Mouse (Mus musculus) forebrain, embryonic 16.5 days (tissue): Measurements from ENCODE around the gene Eif4g3. TPM values are rescaled to one million over a fixed set of nuclear protein-coding genes. Genes with fewer than 3 reads are reported as not detected.

Source experiments
- ATAC-seq: fragments of 200-750 bp; cut with Nextera tagmentation; 2 replicates; pipeline ENCODE4 v1.8.0; 2017; ENCODE audit warnings: mild to moderate bottlenecking, moderate library complexity
- H3K27ac ChIP-seq: fragments of 300-500 bp; sonication (generic); 2 replicates; pipeline ENCODE4 v1.5.1; 2014; ENCODE audit warnings: low read length, control low read depth
- H3K27me3 ChIP-seq: fragments of 300-500 bp; sonication (generic); replicated peaks from 2 replicates; pipeline ENCODE4 v1.6.1; 2014; ENCODE audit warnings: low read length; ENCODE audit not compliant: control insufficient read depth, insufficient read depth
- H3K36me3 ChIP-seq: fragments of 300-500 bp; sonication (generic); 2 replicates; pipeline ENCODE4 v1.6.1; 2014; ENCODE audit not compliant: control insufficient read depth, insufficient read depth
- H3K4me1 ChIP-seq: fragments of 300-500 bp; sonication (generic); replicated peaks from 2 replicates; pipeline ENCODE4 v1.6.1; 2014; ENCODE audit warnings: low read length; ENCODE audit not compliant: control insufficient read depth, insufficient read depth
- H3K4me2 ChIP-seq: fragments of 300-500 bp; sonication (generic); 2 replicates; pipeline ENCODE4 v1.6.1; 2014; ENCODE audit warnings: mild to moderate bottlenecking, low read length, control low read depth
- H3K4me3 ChIP-seq: fragments of 300-500 bp; sonication (generic); replicated peaks from 2 replicates; pipeline ENCODE4 v1.5.1; 2014; ENCODE audit warnings: mild to moderate bottlenecking, low read length, control low read depth
- H3K9ac ChIP-seq: fragments of 300-500 bp; sonication (generic); replicated peaks from 2 replicates; pipeline ENCODE4 v1.6.1; 2014; ENCODE audit warnings: low read depth, low read length, control low read depth
- H3K9me3 ChIP-seq: fragments of 300-500 bp; sonication (generic); 2 replicates; pipeline ENCODE4 v1.6.1; 2016; ENCODE audit warnings: low read length; ENCODE audit not compliant: control insufficient read depth
- WGBS: fragments of 180-500 bp; shearing (Covaris S2); extraction: QIAGEN DNeasy Blood & Tissue Kit; methylation state at CpG from one replicate; pipeline ENCODE4 v1.1.7; 2014; 5-methylcytosine and 5-hydroxymethylcytosine counted together
- polyA plus RNA-seq: library from polyadenylated mRNA; unstranded; fragments of >200 nt; fragmentation: Nextera tagmentation; extraction: Ambion mirVana; gene quantifications from 2 replicates; pipeline ENCODE4 v1.2.1, GENCODE M21; 2015

Gene Eif4g3
- polyA plus RNA-seq, 1 experiment from 2014 or later, result 51.7 TPM

GRCm38 (mm10) chr4:138071497-138071896 lies 78.7 kb downstream of the Eif4g3 start:
- H3K4me1 ChIP-seq, result peaks cover 16% of the 10 kb centered on the region
- ATAC-seq, result peak; percentile 72
- WGBS, result 23% methylated on average over 6 of the region's 6 CpGs
- H3K4me2 ChIP-seq, result no peak overlapping the region
- no peaks in the 10 kb centered on the region for H3K9me3 ChIP-seq
- H3K27ac ChIP-seq, result no peak overlapping the region
- H3K4me3 ChIP-seq, result no peak overlapping the region
- H3K36me3 ChIP-seq, result 0 out of 2 replicates have a peak, but pooled peaks cover 2% of the 10 kb centered on the region
- no peaks in the 10 kb centered on the region for H3K27me3 ChIP-seq
- no peak overlapping the region for H3K9ac ChIP-seq

- no peak overlapping the region for H3K9ac ChIP-seq
- no peak overlapping the region for H3K4me3 ChIP-seq
- WGBS, result 68% methylated on average over 11 of the region's 11 CpGs
- no peaks in the 10 kb centered on the region for H3K9me3 ChIP-seq
- H3K4me1 ChIP-seq, result peaks cover 12% of the 10 kb centered on the region
- no peak overlapping the region for H3K27ac ChIP-seq
- no peak for ATAC-seq
- no peaks in the 10 kb centered on the region for H3K27me3 ChIP-seq
- H3K4me2 ChIP-seq, result no peak overlapping the region
- no peaks in the 10 kb centered on the region for H3K36me3 ChIP-seq
Measured at GRCm38 (mm10) chr4:138073086-138073485, 80.3 kb downstream of the Eif4g3 start.

- Histone ChIP-seq H3K9me3 (no peaks in the 10 kb centered on the region), H3K4me2 (no peak overlapping the region), H3K27ac (no peak overlapping the region), H3K36me3 (no peaks in the 10 kb centered on the region), H3K4me3 (no peak overlapping the region), H3K27me3 (no peaks in the 10 kb centered on the region), H3K9ac (no peak overlapping the region), H3K4me1 (peaks cover 7% of the 10 kb centered on the region)
- ATAC-seq, result no peak
- 65% methylated on average over 7 of the region's 7 CpGs for WGBS
Measured at GRCm38 (mm10) chr4:138073531-138073930, 80.7 kb downstream of the Eif4g3 start.

- H3K9me3 ChIP-seq, result no peaks in the 10 kb centered on the region
- no peak for ATAC-seq
- 72% methylated on average over 6 of the region's 6 CpGs for WGBS
Measured at GRCm38 (mm10) chr4:138074896-138075584, 82.2 kb downstream of the Eif4g3 start.

GRCm38 (mm10) chr4:138077663-138078295 lies 85.0 kb downstream of the Eif4g3 start:
- Histone ChIP-seq H3K9ac (no peak overlapping the region), H3K4me1 (peaks cover 6% of the 10 kb centered on the region), H3K4me3 (no peak overlapping the region), H3K9me3 (no peaks in the 10 kb centered on the region), H3K27ac (no peak overlapping the region), H3K4me2 (no peak overlapping the region), H3K27me3 (no peaks in the 10 kb centered on the region), H3K36me3 (no peaks in the 10 kb centered on the region)
- 93% methylated on average over 3 of the region's 3 CpGs for WGBS
- no peak for ATAC-seq

More at GRCm38 (mm10) chr4:138074896-138075584, 82.2 kb downstream of the Eif4g3 start:
- no peak overlapping the region for H3K4me2 ChIP-seq
- no peak overlapping the region for H3K27ac ChIP-seq
- no peak overlapping the region for H3K9ac ChIP-seq
- H3K36me3 ChIP-seq, result no peaks in the 10 kb centered on the region
- H3K4me3 ChIP-seq, result no peak overlapping the region
- no peaks in the 10 kb centered on the region for H3K27me3 ChIP-seq
- H3K4me1 ChIP-seq, result peaks cover 7% of the 10 kb centered on the region

GRCm38 (mm10) chr4:138079234-138079633 lies 86.4 kb downstream of the Eif4g3 start:
- Histone ChIP-seq H3K4me3 (no peak overlapping the region), H3K9ac (no peak overlapping the region), H3K4me1 (peaks cover 16% of the 10 kb centered on the region), H3K4me2 (no peak overlapping the region), H3K36me3 (peaks cover 3% of the 10 kb centered on the region; the same call in 1 of the 2 replicates), H3K9me3 (no peaks in the 10 kb centered on the region), H3K27me3 (no peaks in the 10 kb centered on the region), H3K27ac (no peak overlapping the region)
- ATAC-seq, result no peak
- WGBS, result 93% methylated on average over 5 of the region's 5 CpGs

- 76% methylated on average over 8 of the region's 8 CpGs for WGBS
- peaks cover 3% of the 10 kb centered on the region; the same call in 1 of the 2 replicates for H3K36me3 ChIP-seq
- H3K9me3 ChIP-seq, result no peaks in the 10 kb centered on the region
- peaks cover 26% of the 10 kb centered on the region for H3K4me1 ChIP-seq
- H3K9ac ChIP-seq, result no peak overlapping the region
- H3K27ac ChIP-seq, result no peak overlapping the region
- no peak for ATAC-seq
- no peak overlapping the region for H3K4me2 ChIP-seq
- H3K27me3 ChIP-seq, result no peaks in the 10 kb centered on the region
- H3K4me3 ChIP-seq, result no peak overlapping the region
Measured at GRCm38 (mm10) chr4:138082466-138082865, 89.6 kb downstream of the Eif4g3 start.

GRCm38 (mm10) chr4:138084103-138084502 lies 91.3 kb downstream of the Eif4g3 start:
- 60% methylated on average over 8 of the region's 8 CpGs for WGBS
- Histone ChIP-seq H3K36me3 (peaks cover 3% of the 10 kb centered on the region; the same call in 1 of the 2 replicates), H3K9me3 (no peaks in the 10 kb centered on the region), H3K4me3 (no peak overlapping the region), H3K4me1 (peaks cover 26% of the 10 kb centered on the region), H3K27me3 (no peaks in the 10 kb centered on the region), H3K27ac (no peak overlapping the region; the same call in 1 of the 2 replicates), H3K9ac (no peak overlapping the region), H3K4me2 (no peak overlapping the region)
- ATAC-seq, result no peak

- H3K9me3 ChIP-seq, result no peaks in the 10 kb centered on the region
- no peak overlapping the region for H3K9ac ChIP-seq
- peaks cover 26% of the 10 kb centered on the region for H3K4me1 ChIP-seq
- H3K36me3 ChIP-seq, result peaks cover 3% of the 10 kb centered on the region; the same call in 1 of the 2 replicates
- H3K27ac ChIP-seq, result 0 out of 2 replicates have a peak overlapping the region, but pooled peaks have one; percentile 1
- no peaks in the 10 kb centered on the region for H3K27me3 ChIP-seq
- H3K4me2 ChIP-seq, result no peak overlapping the region
- ATAC-seq, result no peak
- no peak overlapping the region for H3K4me3 ChIP-seq
- 53% methylated on average over 13 of the region's 13 CpGs for WGBS
Measured at GRCm38 (mm10) chr4:138084851-138085573, 92.2 kb downstream of the Eif4g3 start.
